ENCODE assay signal across 13 mouse cellular contexts in the genomic region with DNA sequence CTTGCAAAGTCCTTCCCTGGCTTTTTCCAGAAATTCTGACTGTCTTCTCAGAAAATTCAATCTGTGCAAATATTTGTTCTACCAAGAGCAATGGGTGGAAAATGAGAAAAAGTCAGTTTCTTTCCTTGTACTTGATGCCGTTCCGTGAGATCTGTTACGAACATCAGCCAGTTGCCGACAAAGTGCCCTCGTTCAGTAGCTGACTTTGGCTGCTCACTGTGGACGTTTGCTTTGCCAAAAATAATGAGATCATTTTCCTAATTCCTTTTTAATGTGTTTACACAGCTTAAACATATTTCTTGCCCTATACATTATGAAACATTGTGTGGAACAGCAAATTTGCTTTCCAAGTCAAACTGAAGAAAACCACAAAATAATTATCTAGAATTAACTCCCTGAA. TPM values are rescaled to one million over a fixed set of nuclear protein-coding genes. Genes with fewer than 3 reads are reported as not detected.
"Had no signal": no experiment of that assay in that cellular context is flagged by ENCODE, and none has a peak within 500 bp of the region (broad histone marks: within the 10 kb centered on the region; RNA-seq: fewer than 3 reads in every experiment).

No protein-coding gene starts in this region.

- H3K27me3 ChIP-seq: neural tube, embryonic 12.5 days had no signal

- H3K4me3 ChIP-seq: layer of hippocampus, adult 2 months; liver, embryonic 13.5 days; neural tube, embryonic 12.5 days had no signal

- H3K9me3 ChIP-seq: liver, embryonic 13.5 days; neural tube, embryonic 12.5 days had no signal

- H3K36me3 ChIP-seq: liver, embryonic 13.5 days; neural tube, embryonic 12.5 days had no signal

- H3K9ac ChIP-seq: liver, embryonic 13.5 days; liver, postnatal 0 days; neural tube, embryonic 12.5 days had no signal

- DNase-seq: kidney, adult 9 months; kidney, postnatal 10 days; kidney, postnatal 4 days; left cerebral cortex, postnatal 4 days; liver; liver, embryonic 13.5 days; liver, postnatal 0 days; midbrain, embryonic 14.5 days had no signal

- H3K4me2 ChIP-seq: liver, embryonic 13.5 days; neural tube, embryonic 12.5 days had no signal

- H3K4me1 ChIP-seq: liver, embryonic 13.5 days; neural tube, embryonic 12.5 days had no signal

- H3K27ac ChIP-seq: layer of hippocampus, adult 2 months; liver, embryonic 13.5 days; neural tube, embryonic 12.5 days; stomach, postnatal 0 days had no signal

- ATAC-seq: inflammation-experienced regulatory T-cells, adult 6 months; intestine, postnatal 0 days; liver, postnatal 0 days had no signal

RNA-seq across cellular contexts. Expression of gene Scube2, which starts 30.6 kb away (rescaled TPM):
- polyA plus RNA-seq: inflammation-experienced regulatory T-cells, adult 6 months had no signal
